Mouse (Mus musculus) heart, adult 8-10 months (tissue): ENCODE results near the gene Mtmr6. TPM values are rescaled to one million over a fixed set of nuclear protein-coding genes. Genes with fewer than 3 reads are reported as not detected.

Source experiments
- DNase-seq: peaks from one replicate; pipeline ENCODE4 v3.0.0; 2022; ENCODE audit warnings: low spot score
- total RNA-seq, 4 experiments: library from RNA; stranded (reverse); gene quantifications; 2 replicates each; pipeline ENCODE4 v1.2.4; 2022

Gene Mtmr6
- total RNA-seq: 10 to 100 TPM; 29.5 to 34.5 (median 31.6) TPM

DNA sequence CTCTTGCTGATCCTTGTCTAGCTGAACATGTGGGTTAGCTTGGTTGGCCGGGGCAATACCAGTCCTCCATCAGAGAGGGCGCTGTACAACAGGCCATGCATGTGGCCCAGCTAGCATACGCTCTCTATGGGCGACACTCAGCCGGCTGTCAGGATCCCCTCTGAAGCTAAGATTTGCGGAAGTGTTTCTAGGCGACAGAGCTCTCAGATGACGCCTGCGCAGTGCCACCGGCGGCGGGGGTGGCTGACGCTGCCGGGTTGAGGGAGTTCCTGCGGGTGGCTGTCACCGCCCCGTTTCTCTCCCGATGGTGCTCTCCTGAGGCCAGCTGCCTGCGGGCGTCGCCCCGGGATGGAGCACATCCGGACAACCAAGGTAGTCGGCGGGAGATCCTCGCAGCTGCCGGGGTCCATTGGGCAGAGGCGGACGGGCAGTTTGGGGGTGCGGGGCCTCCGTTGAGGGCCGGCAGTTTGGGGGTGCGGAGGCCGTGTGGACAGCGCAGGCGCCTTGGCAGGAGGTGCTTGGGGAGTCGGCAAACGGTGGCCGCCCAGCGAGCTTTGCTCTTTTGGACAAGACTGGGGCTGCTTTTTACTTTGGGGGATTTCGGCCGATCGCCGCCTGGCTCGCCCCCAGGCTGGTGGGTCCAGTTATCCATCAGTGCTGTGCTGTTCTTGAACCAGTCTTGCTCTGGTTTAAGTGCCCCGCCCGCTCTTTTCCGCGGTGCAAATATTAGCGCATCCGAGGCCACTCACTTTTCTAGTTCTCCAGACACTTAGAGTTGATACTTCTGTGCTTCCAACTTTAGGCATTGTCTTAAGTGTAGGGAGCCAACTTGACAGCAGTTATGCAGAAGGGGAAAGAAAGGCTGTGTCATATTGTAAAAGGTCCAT, at the start of gene Mtmr6:
Gene Mtmr6 (plus strand): TSS at position 239 of the 887 bp plus-strand sequence.
- peak; percentile 96 for DNase-seq

DNA sequence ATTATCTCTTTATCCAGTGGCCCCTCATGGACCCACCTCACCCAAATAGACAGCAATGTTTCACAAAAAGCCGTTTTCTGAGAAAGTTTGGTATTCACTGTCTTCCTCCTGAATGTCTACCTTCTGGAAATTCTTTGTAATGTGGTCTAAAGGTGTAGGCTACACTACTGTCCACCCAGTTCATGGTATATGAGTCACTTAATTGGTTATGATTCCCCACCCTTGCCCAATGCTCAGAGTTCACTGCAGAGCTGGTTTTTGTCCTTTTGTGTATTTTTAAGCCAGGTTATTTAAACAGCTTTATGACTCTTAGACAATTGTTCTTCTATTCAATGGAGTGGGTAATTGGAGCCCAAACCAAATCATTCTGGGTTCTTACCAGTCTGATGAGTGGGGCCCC, 48.9 kb upstream of the Mtmr6 start:
- DNase-seq: no peak

DNA sequence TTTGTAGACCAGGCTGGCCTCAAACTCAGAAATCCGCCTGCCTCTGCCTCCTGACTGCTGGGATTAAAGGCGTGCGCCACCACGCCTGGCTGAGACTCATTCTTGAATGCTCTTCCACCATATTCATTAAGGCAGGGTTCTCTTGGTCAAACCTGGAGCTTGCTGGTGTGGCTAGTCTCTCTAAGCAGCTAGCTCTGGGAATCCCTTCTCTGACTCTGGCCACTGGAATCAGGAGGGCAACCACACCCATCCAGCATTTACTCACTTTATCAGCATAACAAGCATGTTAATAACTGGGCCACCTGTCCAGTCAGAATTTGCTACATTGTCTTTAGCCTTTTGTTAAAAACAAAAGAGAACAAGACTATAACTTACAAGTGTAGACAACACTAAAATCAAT, 47.4 kb upstream of the Mtmr6 start:
- no peak for DNase-seq

DNA sequence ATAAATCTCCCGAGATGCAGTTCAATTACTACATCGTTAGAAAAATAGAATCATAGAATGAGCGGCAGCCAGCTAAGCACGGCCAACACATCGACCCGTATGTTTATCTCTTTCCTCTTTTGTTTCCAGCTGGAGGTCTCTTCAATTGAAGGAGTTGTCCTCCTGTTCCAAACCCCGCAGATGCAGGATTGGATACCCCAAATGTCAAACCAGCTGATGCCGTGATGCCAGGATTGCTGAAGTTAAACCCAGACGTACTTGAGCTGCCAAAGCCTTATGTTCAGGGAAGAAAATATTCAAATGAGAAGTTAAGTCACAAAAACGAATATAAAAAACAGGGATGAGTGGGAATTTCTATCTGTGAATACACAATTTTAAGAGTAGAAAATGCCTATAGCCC, 45.1 kb upstream of the Mtmr6 start:
- no peak for DNase-seq

DNA sequence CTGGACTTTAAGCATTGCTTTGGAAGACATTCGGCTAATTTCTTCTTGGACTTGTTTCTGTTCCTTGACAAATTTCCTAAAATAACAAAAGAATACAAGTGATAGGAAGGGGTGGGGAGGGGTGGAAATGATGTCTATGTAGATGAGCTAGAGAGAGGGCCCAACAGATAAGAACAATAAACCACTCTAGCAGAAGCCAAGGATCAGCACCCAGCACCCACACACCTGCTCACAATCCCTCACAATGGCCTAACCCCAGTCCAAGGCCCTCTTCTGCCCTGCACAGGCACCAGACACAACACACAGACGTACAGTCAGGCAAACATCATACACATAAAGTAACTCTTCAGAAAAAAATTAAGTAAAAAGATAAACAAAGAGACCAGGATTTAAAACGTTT, 26.5 kb upstream of the Mtmr6 start:
- DNase-seq: peak; percentile 36

DNA sequence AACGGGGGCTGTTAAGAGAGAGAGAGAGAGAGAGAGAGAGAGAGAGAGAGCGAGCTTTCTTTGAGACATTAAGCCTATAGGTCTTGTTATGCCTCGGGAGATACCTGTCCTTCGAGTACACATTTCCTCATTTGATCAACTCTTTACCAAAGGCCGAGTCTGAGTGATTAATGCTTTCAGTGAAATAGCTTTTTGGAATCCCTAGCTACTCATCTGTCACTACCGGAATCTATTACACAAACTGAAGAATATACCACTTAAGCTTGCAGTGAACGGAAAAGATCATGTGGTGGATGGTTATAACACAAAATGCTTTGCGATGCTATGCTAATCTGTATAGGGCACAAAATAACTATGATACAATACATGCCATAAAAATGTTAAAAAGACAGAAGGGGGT, 14.7 kb upstream of the Mtmr6 start:
- no peak for DNase-seq

DNA sequence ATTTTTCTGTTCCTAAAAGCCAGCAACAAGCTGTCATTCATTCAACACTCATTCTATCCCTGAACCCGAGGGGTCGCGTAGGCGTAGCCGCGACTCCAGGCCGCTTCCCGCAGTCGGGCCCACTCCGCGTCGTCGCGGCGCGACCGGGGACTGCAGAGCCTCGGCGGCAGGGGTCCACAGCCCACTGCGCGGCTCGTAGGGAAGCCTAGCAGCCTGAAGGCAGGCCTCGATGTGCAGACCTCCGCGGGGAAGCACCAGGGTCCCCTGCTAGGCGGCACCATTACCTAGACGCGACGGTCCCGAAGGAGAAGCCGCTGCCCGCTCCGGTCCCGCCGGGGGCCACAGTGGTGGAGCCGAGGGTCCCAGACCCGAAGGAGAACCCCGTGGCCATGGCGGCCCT, 14.1 kb upstream of the Mtmr6 start:
- DNase-seq: no peak

DNA sequence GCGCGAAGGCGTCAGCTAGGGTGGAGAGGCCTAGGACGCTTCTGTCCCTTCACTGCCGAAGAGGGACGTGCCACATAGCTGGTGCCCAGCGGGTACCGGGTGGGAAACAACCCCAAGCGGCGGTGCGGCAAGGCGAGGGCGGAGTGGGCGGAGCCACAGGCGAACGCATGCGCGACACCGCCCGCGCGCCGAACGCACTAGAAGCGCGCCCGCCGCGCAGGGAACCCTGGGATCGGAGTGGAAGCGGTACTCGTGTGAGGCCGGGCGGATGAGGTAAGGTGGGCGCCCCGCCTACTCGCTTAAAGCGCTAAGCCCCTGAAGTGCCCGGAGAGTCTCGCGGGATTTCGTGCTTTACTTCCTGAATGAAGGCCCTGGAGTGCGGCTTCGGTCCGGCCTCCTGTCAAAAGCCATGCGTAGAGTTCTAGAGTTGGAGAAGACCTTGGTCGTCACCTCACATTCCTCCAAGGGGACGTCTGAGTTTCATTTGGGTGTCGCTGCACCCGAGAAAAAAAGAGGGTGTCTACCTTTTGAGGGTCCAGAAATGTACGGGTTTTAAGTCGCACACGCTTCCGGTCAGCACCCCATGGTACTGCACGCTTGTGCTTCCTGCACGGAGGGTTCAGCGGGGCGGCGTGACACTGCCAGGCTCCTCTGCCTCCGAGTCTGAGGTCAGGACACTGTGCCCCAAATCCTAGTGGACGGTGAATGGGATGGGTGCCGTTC, 13.6 kb upstream of the Mtmr6 start, which contains the start of the genes Nupl1 and Gm49336:
Gene Nupl1 (minus strand): TSS at position 151 of the 723 bp plus-strand sequence.
Gene Gm49336 (minus strand): TSS at position 227 of the 723 bp plus-strand sequence.
- DNase-seq: peak; percentile 99

DNA sequence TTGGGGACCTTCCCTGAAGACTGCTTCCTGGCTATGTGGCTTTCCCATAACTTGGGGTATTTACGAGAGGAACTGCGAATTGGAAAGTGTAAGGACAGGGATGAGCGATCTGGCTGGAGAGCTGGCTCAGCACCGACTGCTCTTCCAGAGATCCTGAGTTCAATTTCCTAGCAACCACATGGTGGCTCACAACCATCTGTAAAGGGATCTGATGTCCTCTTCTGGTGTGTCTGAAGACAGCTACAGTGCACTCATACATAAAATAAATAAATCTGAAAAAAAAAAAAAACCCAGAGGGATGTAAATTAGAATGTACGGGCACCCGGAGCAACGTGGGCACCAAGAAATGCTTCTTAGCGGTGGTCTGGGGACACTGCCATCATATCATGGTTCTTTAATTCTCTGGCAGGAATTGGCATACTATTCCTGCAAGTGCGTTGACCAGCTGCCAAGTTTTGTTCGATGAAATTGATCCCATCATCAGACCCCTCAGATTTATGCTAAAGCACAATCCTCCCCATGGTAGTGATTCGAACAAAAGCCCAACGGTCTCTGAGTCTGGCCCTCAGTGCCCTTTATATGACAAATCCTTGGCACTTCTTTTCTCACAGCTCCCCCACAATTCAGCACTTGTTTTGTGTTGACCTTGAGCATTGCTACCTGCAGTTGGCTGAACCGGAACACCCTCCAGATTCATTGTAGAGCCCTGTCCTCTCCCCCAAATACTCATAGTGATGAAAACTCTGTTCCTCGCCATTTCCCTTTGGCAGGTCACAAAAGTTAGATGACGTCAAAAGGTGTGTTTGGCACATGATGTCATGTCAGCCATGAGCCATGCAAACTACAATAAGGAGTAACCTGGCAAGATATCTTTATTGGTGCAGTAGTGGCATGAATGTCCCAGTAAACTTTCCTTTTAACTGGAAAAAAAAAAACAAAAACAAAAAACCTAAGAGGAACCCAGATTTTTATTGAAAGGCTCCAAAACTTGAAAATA, 12.7 kb upstream of the Mtmr6 start:
- DNase-seq: no peak

DNA sequence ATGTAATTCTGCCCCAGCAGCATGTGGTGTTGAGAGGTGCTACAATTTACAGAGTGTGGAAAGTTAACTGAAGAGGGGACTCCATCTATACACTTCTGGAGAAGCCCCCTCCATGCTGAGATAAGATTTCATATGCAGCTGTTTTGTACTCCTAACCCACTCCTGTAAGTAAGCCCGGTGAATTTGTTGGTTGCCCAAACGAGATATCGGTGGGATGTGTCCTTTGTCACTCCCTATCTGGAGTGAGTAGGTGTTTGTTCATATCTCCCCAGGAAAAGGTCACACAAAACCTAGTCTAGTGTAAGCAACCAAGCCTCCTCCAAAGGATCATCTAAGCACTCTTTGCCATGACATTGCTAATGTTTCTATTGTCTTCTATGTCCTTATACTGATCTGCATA, 11.6 kb upstream of the Mtmr6 start:
- DNase-seq: no peak

DNA sequence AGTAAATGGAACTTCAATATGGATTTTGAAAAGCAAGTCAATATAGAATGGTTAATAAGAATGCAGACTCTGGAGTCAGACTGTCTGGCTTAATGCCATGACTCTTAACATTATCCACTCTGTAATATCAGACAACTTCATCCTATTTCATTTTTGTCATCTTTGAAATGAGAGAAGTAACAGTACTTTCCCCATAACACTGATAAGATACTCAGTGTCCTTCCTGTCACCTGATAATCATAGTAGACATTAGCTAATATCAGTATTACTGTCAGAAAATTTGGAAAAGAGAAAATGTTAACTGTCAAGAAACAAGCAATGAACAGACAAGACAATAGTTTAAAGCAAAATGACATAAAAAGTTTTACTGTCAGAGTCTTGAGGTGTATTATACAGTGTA, 10.3 kb upstream of the Mtmr6 start:
- DNase-seq: no peak

DNA sequence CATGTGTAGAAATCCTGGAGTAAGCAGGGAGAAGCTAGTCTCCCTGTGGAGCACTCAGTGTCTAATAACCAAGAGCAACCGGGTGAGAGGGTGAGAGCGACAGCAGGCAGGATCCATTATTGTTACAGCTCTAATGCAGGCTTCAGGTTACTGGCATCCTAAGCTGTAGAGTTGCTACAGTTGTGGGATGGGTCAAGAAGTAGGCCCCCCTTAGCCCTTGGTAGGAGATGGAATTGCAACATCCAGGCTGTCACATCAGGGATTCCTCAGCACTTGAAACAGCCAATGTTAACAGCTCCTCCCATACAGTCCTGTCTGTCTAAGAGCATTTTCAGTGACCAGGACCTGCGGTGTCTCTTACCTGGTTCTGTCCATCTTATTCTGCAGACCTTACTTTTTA, 8.7 kb upstream of the Mtmr6 start:
- DNase-seq: no peak

DNA sequence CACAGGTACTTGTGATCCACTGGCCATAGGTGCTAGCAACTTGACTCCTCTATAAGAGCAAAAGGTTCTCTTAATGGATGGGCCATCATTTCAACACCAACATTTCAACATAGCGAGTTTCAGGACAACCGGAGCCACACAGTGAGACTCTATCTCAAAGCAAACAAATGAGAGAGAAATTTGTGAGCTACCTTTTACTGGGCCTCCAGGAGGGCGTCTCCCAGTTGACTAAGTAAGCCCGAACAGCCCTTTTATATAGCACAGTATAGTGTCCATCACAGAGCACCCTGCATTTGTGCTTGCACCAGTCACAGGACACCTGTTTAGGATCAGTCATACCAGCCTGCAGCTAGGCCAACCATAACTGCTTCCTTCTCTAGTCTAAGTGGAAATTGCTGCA, 7.9 kb upstream of the Mtmr6 start:
- no peak for DNase-seq

DNA sequence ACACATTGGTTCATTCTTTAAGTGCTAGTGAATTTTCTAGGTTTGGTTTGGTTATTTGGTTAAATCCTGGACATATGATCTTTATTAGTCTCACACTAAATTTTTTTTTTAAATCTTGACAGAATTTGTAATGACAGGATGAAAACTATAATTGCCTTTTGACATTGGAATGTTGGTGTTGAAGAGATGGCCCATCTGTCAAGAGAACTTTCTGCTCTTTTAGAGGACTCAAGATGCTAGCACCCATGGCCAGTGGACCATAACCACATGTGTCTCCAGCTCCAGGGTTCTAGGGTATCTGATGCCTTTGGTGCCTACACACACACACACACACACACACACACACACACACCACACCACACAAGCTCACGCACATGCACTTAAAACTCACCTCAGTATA, 7.2 kb upstream of the Mtmr6 start:
- DNase-seq: no peak

DNA sequence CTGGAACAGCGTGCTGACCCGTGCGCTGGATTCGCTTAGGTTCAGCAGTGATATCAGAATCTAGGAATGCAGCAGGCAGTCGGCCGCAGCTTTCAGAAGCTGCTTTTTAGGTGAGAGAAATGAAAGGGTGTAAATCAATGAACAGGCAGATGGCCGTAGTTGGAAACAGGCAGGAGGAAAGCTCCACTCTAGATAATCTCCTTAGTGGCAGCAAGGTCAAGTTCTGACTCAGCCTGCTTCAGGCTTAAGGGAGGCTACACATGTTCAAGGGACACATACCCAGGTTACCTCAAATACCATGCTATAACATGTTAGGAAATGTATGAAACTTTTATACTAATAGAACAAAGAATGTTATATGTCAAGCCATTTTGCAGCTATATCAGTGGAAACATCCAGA, 2.7 kb upstream of the Mtmr6 start:
- DNase-seq: no peak

DNA sequence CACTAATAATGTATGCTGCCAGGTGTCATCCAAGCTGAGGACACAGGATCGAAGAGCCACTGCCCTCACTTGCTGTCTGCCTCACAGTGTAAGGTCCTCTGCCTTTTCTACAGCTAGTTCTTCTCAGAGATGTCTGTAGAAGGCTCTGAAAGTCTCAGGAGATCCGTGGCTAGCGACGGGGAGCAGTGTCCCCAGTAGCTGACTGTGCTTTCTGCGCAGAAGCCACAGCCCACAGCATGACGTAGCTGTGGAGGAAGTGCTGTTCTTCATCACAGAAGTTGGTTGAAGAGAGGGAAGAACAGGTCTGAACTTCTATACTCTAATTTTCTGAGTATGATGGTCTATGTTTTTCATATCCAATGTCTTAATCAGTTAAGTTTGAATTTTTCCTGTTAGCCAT, 4.3 kb downstream of the Mtmr6 start:
- no peak for DNase-seq

DNA sequence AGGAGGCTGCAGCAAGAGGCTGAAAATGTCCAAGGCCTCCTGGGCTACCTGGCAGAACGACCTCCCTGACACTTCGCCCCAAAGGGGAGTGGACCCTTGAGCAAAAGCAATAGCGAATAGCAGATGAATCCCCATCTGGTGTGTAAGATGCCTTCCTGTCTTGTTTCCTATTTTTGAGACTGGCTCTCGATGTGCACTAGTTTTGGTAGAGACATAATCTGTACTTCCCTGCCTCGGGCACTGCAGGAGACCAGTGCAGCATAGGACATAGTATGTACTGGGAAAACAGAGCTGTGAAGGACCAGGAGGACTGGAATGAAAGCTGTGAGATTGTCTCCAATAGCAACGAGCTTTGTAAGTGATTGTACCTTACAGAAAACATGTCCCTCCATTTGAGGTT, 8.3 kb downstream of the Mtmr6 start:
- no peak for DNase-seq

DNA sequence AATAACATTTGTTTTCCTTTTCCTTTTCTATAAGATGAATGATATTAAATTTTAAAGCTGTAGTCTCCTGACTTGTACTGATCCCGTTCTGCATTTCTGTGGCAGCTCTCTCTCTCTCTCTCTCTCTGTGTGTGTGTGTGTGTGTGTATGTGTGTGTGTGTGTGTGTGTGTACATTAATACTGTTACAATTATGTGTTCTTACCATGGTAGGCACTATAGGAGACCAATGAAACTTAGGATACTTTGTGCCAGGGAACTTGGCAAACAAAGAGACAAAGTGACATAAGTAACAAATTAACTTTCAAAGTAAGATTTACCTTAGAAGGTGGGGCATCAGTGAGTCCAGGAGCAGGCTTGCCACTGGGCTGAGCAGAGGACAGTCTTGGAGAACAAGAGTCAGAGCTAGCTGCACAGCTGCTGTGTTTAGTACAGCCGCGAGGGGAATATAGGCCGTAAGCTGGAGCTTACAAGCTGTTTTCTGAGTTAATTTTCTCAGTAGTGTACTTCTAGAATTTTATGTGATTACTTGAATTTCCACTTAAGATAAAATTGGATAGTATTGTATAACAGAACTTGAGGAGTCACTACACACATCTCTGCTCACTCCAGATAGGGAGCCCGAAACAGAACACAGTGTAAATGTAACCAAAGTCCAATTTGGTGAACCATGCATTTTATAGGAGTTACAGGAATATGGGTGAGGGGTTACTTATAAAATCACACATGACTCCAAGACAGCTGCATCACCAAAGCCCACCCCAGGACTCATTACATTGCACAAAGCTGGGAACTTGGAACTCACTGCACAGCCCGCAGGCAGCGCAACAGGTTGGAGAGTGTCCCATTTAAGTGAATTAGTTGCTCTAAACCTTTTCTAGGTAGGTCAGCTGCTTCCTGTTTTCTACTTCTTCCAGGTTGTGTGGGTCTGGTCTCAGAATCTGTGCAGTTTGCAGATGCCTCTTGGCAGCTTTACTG, 10.6 kb downstream of the Mtmr6 start:
- no peak for DNase-seq

DNA sequence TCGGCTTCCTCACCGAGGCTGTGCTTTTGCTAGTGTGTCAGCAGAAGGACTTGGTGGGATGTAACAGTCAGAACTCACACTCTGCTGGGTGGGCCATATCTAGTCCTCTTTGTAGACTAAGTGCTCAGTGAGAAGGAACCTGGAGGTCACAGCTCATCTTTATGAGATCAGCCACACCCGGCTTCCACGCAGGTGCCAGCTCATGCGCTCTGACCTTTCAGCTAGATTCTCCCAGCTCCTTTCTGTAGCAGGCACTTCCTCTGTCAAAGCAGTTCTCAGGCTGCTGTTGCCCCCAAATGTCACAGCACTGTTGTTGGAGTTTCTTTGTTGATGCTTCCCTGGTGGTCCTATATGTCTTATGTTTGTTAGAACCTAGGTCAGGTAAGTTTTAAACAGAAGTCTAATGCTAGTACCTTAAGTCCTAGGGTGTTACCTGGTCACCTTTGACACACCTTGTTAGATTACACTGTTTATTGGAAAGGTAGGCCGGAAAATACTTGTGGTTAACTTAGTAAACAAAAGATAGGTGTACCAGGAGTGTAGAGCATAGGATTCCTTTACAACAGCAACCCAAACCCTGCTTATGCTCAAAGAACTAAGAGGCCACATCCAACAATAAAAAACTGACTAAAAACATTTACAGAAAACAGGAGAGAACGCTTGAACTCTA, 21.3 kb downstream of the Mtmr6 start:
- DNase-seq: no peak

DNA sequence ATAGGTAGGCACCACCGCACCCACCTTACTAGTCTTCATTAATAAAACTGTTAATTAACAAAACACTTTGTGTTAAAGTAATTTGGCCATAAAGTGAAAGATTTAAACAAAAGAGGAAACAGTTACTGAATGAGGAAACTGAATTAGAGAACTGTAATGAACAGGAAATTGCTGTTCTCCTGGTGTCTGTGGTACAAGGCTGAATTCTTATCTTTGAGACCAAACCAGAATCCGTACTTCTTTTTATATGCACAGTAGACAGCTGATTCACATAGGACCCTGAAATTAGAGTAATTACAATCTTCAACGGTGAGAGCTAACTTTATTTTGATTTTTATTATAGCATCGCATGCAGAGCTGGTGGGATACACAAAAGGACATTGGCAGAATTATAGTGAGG, 25.3 kb downstream of the Mtmr6 start:
- no peak for DNase-seq
